Mouse (Mus musculus) retina, embryonic 14.5 days (tissue): ENCODE results near the gene Jmjd7.

Experiments
- DNase-seq: peaks from one replicate; pipeline ENCODE4 v3.0.0-alpha.2; 2015; ENCODE audit warnings: low spot score

The Jmjd7 gene

DNA sequence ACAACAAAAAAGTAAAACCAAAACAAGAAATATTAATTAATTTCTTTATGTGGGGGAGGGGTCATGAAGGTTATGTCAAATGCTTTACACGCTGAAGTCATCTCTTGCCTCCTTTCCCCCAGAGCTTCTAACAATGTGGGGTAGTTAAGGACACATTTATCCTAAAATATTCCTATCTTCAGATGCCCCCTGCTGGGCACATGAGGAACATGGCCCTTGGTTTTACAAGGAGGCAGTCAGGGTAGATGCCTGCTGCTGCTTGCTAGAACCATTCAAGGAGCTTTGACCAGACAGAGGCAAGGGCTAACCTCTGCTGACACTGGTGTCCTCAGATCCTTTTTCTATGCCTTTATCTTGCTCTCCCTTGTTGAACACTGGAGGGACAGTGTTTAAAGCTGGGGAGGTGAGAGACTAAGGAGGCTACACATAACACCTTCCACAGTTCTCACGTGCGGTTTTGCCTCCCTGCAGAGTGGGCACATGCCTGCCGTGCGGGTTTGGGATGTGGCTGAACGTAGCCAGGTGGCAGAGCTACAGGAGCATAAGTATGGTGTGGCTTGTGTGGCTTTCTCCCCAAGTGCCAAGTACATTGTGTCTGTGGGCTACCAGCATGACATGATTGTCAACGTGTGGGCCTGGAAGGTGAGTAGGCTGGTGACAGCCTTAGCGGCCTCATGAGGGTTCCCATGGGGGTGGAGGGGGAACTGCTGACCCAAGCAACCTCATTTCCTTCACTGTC is 15.7 kb upstream of the Jmjd7 start:
- peak; percentile 77 for DNase-seq

DNA sequence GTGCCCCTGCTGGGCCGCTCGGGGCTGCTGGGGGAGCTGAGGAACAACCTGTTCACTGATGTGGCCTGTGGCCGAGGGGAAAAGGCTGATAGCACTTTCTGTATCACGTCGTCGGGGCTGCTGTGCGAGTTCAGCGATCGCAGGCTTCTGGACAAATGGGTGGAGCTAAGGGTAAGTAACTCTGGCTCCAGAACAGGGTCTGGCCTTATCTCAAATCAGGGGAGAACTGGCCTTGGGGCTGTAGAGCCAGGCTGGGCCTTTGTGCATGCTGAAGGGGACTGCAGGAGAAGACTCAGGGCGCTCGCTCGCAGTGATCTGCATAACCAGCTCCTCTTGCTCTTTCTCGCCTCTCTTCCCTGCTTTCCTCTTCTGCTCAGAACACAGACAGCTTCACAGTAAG is 14.4 kb upstream of the Jmjd7 start:
- DNase-seq: no peak

DNA sequence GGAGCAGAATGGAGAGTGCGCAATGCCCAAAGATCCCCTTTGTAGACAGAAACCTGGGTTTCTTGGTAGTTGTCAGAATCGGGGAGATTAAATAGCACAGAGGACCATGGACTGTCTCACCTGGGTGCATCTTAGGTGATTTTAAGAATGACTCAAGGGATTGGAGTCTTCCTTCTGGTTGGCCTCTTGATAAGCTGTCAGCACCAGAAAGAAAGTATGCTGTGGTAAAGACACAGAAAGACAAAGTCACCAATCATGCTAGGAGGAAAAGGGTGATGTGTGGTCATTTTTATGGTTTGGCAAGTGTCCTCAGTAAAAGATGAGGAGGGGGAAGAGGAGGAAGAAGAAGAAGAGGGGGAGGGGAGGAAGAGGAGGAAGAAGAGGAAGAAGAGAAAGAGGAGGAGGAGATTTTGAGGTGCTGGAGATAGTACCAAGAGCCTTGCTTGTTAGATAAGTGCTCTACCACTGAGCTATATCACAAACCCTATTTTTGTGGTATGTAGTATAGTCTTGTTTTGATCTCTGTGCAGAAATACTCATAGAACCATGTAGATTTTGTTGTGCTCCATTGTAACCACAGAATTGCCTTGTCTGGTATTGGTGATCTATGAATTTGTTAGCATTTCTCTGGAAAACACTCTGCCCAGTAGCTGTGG is 13.3 kb upstream of the Jmjd7 start:
- DNase-seq: no peak

DNA sequence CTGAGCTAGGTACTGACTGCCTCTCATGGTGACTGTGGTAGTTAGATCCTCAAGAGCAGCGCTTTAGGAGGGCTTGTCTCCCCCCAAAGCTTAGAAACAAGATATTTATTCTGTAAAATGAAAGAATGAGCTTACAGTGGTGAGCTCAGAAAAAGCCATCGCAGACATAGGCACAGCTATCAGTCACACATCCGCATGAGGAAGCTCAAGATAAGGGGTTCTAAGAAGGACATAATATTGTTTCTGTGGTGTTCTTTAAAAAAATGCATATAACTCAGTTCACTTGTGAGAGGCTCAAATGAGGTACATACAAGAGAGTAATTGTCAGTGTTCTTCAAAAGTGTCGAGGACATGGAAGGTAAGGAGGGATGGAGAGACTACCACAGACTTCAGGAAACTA is 11.4 kb upstream of the Jmjd7 start:
- DNase-seq: no peak

DNA sequence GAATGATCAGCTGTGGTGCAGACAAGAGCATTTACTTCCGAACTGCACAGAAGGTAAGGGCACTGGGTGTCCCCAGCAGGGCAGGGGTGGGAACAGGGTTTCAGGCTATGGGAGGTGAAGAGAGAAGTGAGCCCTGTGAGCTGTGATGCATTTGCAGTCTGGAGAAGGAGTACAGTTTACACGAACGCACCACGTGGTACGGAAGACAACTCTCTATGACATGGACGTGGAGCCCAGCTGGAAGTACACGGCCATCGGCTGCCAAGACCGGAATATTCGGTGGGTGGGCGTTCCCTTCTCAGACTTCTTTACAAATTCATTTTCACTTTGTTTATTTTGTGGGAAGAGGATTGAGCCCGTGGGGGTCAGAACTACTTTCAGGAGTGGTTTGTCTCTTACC is 9.7 kb upstream of the Jmjd7 start:
- no peak for DNase-seq

DNA sequence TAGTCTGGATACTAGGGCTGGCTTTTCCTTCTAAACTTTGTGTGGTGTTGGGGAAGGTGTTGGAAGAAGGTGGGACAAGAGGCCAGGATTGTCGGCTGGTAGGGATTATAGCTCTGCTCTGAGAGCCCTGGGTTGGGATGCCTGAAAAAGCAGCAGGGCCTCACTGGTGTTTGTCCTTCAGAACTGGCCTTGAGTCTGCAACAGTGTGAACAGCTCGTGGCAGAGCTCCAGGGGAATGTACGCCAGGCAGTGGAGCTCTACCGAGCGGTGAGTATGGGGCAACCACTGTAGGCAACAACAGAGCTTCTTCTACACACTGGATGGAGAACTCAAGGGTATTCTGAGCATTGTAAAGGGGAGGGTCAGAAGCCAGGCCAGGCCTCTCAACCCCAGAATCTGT is 2.9 kb upstream of the Jmjd7 start:
- DNase-seq: no peak

DNA sequence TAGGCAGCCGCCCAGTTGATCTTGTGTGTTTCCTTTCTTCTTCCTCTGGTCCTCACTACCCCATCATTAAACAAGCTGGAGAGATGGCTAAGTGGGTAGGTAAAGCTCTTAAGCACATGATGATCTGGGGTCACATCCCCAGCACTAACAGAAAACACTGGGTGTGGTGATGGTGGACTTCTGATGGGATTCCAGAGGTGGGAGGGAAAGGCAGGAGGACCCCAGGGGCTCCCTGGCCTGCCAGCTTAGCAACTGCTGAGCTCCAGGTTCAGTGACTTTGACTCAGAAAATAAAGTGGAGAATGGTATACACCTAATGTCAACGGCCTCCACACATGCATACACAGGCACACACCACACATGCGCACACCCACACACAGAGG is 658 bp downstream of the Jmjd7 start:
- DNase-seq: peak; percentile 22

DNA sequence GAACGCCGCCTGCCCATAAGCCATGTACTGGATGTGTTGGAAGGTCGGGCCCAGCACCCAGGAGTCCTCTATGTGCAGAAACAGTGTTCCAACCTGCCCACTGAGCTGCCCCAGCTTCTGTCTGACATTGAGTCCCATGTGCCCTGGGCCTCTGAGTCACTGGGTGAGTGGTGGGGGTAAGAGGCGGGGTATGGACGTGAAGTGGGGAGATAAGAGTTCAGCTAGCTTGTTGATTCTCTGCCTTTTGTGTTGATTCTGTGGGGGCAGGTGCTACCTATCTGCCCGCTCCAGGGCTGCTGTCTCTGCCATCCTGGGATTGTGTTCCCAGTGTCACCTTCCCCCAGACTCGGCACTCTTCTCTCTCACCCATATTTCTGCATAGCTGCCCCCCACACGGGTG is 3.1 kb downstream of the Jmjd7 start:
- no peak for DNase-seq

DNA sequence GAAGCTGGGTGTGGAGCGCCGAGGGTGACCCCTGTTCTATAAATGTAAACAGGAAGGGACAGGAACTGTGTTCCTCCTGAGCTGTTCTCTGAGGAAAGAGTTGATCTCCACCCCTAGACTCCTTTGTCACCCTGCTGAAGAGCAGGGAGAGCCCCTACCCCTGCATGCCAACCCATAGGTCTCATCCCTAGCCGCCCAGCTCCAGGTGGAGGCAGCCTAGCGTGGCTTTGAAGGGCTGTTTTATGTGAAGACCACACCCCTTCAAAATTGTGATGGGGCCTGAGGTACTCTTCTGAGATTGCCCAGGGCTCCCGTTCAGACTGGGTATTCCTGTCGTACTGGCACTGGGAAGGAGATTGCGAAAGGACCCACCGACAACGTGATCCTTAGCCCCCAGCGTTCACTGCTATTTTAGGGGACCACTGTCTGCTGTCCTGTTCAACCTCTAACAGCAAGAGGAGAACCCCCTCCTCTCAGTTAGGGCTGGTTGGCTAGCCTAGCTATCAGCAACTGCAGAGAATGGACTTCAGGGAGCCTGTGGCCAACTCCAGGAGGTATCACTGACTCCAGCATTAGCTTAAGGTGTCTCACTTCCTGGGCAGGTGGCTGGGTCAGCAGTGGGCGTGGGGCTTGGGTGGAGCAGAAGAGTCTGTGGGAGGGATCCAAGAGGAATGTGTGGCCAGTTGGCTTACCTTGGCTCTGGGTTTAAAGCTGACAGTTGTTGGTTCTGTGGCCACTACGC is 5.6 kb downstream of the Jmjd7 start, which contains the start of gene Pla2g4b:
Gene Pla2g4b (plus strand): TSS at position 692 of the 742 bp plus-strand sequence.
- no peak for DNase-seq

DNA sequence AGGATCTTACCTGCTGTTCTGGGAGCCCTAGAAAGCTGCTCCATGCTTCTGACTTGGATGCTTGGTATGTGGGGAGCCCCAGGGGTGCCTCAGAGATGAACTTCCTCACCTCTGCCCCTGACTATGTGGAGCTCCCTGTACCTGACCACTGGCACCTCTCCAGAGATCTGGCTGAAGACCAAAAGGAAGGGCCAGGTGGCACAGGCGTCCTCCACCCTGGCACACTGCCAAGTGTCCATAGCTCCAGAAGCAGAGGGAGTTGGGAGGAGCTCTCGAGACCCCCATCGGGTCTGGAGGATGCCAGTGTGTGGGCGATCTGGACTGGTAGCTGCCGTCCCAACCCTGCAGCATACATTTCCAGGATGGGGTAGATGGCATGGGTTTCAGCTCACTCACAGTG is 6.4 kb downstream of the Jmjd7 start:
- DNase-seq: no peak

DNA sequence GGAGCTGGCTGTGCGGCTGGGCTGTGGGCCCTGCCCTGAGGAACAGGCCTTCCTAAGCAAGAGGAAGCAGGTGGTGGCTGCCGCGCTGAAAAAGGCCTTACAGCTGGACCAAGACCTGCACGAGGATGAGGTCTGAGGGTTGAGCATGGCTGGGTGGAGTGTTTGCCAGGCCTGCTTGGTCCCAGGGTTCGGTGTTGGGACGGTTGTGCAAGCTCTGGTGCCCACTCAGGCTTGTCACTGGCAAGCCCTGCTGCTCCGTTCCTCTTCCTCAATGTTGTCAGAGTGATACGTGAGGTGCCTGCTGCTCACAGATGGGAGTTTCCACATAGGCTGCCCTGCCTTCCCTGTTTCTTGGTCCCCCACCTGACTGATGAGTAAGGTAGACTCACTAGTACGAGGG is 10.5 kb downstream of the Jmjd7 start:
- DNase-seq: no peak

DNA sequence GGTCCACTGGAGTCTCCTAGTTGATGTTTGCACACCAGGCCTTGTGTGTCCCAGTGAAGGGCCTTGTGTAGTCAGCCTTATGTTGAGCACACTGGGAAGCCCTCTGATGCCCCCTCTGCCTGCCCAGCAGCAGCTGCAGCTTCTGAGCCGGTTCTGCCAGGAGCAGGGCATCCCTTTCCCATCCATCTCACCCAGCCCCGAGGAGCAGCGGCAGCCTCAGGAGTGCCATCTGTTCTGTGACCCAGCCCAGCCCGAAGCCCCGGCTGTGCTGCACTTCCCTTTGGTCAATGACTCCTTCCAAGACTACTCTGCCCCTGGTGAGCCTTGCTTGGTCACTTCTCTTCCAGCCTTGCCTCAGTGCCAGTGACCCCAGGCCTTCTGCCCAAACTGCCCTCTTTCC is 13.7 kb downstream of the Jmjd7 start:
- no peak for DNase-seq

DNA sequence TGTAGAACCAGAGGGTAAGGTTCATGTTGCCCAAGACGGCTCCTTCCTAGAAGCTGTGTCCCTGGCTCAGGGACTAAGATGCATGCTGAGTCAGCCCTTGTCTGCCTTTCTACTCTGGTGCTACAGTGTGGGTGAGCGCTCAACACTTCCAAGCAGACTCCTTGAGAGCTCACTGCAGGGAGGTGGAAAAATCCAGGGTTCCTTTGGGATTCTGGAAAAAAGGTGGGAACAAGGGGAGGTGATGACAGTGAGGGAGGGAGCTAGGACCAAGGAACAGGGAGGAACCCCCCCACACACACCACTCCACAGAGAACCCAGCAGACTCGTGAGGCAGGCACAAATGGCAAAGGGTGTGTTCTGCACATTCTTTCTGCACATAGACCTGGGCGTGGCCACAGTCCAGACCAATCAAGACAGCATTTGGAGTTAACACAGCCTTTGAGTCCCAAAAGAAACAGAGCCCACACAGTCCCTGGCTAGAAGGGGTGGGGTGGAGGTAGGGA is 16.9 kb downstream of the Jmjd7 start:
- no peak for DNase-seq

DNA sequence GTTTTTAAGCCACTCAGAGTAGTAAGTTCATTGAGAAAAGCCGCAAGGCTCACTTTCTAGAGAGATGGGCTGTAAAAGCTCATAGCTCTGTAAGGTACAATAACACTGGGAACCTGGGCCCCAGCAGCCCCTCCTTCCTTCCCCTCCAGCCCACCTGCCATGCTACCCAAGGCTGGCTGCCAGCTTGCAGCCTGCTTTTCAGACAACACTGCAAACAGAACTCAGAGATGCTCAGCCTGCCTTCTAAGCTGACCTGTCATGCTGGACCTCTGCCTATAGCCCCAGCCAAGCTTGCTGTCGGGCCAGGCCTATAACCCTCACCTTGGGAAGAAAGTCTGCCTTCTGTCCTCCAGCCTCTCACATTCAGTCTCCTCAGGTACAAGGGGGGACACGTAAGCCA is 17.4 kb downstream of the Jmjd7 start:
- DNase-seq: no peak

DNA sequence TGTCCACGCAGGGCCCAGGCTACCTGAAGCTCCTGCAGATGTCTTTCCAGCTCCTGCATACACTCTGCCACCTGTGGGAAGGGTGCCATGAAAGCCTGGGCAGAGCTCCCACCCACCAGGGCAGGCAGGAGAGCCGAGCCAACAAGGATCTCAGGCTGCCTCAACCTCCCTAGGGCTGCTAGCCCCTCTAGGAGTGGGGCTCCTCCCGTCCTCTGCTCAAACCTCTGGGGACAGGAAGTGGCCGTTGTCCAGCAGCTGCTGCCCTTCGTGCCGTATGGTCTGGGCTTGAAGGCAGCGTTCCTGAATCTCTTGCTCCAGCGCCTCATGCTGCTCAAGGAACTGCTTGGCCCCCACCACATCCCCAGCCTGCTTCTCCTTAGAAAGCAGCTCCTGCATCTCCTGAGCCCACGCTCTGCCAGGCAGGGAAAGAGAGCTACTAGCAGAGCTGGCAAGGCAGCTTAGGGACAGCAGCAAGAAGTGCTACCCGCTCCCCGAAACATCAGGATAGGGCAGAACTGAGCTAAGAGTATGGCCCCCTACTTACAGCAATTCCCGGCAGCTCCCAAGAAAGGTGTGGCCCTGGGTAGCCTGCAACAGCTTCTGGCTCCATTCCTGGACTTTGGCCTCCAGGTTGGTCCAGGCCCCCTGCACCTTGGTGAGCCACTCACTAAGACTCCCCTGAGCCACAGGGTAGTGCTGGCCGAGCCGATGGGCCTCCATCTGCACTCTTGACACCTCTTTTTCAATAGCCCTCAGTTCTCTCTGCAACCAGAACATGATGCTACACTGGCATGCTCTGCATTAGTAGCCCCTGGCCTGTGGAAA is 19.4 kb downstream of the Jmjd7 start:
- no peak for DNase-seq

DNA sequence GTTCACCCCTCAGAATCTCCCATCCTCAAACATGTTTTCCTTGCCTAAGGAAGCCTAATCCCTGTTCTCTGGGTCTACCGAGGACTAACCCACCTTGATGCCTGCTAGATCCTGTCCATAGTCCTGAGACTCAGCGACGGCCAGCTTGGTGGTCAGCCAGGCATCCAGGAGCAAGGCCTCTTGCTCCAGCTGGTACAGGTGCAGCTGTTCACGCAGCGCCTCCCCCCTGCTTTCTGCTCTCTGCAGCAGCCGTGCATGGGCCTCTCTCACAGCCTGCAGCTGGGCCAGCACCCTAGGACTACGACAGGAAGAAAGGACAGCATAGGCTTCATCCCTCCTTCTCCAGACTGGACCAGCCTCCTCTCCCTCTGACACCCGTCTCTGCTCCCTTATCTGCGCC is 20.9 kb downstream of the Jmjd7 start:
- no peak for DNase-seq

DNA sequence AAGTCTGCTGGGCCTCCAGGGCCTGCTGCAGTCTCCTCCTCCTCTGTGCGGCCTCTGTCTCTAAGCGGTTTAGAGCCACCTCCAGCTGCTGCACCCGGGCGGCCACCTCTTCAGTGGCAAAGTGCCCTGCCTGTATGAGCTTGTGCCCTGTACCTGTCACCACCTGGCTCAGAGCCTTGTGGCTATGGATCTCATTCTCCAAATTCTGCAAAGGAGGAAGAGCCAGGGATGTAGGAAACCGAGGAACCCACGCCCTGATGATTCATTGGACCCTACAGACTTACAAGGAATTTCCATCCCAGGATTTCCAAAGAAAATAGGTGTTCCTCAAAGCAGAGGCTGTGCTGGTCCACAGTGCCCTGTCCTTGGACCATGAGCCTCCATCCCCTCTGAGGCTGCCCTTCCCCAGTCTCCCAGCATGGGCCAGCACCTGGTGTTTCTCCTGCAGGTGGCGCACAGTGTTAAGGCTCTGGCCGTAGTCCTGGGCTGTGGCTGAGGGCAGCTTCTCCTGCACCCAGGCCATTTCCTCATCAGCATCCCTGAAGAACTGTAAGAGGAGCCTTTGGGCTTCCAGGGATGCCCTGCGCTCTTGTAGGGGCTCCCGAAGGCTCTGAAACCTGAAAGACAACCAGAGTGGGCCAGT is 22.5 kb downstream of the Jmjd7 start:
- peak; percentile 63 for DNase-seq

DNA sequence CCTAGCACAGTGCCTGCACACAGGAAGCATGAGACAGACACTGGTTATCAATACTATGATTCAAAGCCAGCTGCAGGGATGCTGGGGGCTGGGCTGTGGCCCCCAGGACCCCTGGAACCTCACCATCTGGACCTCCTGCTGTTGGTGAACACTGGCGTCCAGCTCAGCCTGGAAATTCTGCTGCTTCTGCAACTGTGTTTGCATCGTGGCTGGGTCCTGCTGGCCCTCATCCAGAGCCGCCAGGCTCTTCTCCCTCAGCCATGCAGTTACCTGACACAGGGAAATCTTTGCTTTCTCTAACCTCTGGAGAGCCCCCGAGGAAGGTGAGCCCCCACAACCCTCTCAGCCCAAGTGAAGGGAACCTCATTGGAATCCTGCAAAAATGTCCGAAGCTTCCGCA is 24.1 kb downstream of the Jmjd7 start:
- DNase-seq: no peak

DNA sequence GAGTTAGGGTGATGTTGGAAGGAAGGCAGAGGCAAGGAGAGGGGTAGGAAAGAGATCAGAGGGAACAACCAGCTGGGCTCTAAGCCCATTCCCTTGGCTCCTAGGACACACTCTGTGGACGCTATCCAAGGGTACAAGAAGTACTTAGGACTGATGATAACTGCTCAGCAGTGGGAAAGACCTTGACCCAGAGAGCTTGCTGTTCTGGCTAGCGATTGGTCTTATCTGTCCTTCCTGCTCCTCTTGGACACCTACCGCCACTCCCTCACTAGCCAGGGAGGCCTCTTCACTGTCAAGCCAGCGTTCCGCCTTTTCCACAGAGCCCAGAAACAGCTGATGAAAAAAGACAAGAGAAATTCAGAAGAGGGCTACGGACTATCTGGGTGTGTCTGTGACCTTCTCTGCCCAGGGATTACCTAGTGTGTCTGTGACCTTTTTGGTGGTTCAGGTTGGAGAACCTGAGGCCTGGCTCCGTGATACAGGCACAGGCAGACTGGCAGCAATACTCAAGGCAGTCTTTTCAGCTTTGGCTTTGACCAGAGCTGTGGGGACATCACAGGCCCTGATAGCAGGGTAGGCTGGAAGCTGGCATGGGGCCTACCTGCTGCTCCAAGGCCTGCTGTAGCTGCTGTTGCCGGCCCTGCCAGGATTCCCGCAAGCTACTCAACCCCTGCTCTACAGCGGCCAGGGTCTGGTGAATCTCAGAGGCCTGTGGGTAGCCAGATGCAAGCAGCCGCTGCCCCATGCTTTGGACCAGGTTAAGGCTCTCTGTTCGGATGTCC is 27.7 kb downstream of the Jmjd7 start:
- no peak for DNase-seq

DNA sequence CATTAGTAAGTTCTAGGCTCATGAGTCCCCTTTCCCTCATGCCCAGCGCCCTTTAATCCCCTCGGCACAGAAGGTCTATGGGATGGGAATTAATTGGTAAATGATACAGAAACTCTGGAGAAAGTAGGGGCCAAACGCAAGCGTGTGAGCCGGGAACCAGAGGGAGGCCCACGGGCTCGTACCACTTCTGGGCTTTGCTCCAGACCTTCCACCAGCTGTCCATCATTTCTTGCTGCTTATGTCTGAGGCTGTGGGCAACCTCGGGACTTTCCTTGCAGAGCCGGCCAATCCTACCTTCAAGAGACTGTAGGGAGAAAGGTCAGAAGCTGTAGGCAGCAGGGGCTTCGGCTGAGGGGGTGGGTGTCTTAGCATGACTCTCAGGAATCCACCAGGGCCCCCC is 28.6 kb downstream of the Jmjd7 start:
- no peak for DNase-seq

DNA sequence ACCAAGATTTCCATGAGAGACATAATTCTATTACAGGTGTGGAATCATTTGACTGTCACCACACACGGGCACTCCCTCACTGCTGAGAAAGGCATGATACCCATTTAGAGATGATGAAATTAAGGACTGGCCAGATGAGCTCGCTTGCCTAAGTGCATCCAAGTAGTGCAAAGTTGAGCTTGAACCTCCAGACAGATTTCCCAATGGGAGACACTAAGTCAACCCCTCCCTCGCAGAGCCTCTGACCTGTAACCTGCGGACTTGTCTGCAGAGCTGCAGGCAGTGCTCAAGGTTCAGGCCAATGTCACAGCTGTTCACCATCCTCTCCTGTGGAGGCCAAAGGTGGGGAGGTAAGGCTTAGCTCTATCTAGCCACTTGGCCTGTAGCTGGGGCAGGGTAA is 31.5 kb downstream of the Jmjd7 start:
- no peak for DNase-seq
